Mouse (Mus musculus) cerebellum, adult 11 months (tissue): Measurements from ENCODE around the gene Ppip5k1.

Experiments used
- DNase-seq: peaks from one replicate; pipeline ENCODE4 v3.0.0; 2022

The Ppip5k1 gene

GRCm38 (mm10) chr2:121298131-121298530 lies 57.1 kb downstream of the Ppip5k1 start:
- peak; percentile 53 for DNase-seq

- DNase-seq = peak; percentile 39
Measured at GRCm38 (mm10) chr2:121297701-121298100, 57.5 kb downstream of the Ppip5k1 start.

- DNase-seq = peak; percentile 48
Measured at GRCm38 (mm10) chr2:121296754-121297231, 58.4 kb downstream of the Ppip5k1 start.

- peak; percentile 61 for DNase-seq
Measured at GRCm38 (mm10) chr2:121295608-121296571, 59.3 kb downstream of the Ppip5k1 start.

GRCm38 (mm10) chr2:121294753-121295607 lies 60.2 kb downstream of the Ppip5k1 start:
- DNase-seq = peak; percentile 75

GRCm38 (mm10) chr2:121294182-121294581 lies 61.0 kb downstream of the Ppip5k1 start:
- DNase-seq = peak; percentile 56

- DNase-seq = no peak
Measured at GRCm38 (mm10) chr2:121292316-121293013, 62.7 kb downstream of the Ppip5k1 start.

- no peak for DNase-seq
Measured at GRCm38 (mm10) chr2:121289730-121290540, 65.3 kb downstream of the Ppip5k1 start.

- DNase-seq = peak; percentile 99
Measured at GRCm38 (mm10) chr2:121288901-121289729, 66.1 kb downstream of the Ppip5k1 start, which contains the start of gene Map1a. Gene Map1a (plus strand): TSS chr2:121289600.

GRCm38 (mm10) chr2:121287850-121288249 lies 67.3 kb downstream of the Ppip5k1 start:
- DNase-seq = no peak

GRCm38 (mm10) chr2:121271928-121272516 lies 83.2 kb downstream of the Ppip5k1 start:
- DNase-seq = no peak

- DNase-seq = peak; percentile 92
Measured at GRCm38 (mm10) chr2:121271236-121271927, 83.8 kb downstream of the Ppip5k1 start, which contains the start of gene Trp53bp1. Gene Trp53bp1 (minus strand): TSS chr2:121271407.

- DNase-seq = no peak
Measured at GRCm38 (mm10) chr2:121270521-121271235, 84.5 kb downstream of the Ppip5k1 start.

- no peak for DNase-seq
Measured at GRCm38 (mm10) chr2:121268446-121268845, 86.8 kb downstream of the Ppip5k1 start.
